Mouse (Mus musculus) midbrain, embryonic 10.5 days (tissue): ENCODE data around the gene Dis3. TPM values are rescaled to one million over a fixed set of nuclear protein-coding genes. Genes with fewer than 3 reads are reported as not detected.
A peak's percentile ranks its signal among the peaks of the same experiment; 100 is the strongest.
"Not testable (repeated sequence)": the region's sequence is repeated elsewhere in the genome, so short reads cannot be mapped to it uniquely, and the experiment has no call there.

Source experiments
- DNase-seq: peaks from one replicate; pipeline ENCODE4 v3.0.0-alpha.2; 2017; ENCODE audit warnings: low spot score
- H3K27ac ChIP-seq: fragments of 300-500 bp; sonication (generic); replicated peaks from 2 replicates; pipeline ENCODE4 v1.5.1; 2016; ENCODE audit warnings: mild to moderate bottlenecking
- H3K27me3 ChIP-seq: fragments of 300-500 bp; sonication (generic); 2 replicates; pipeline ENCODE4 v1.6.1; 2016; ENCODE audit warnings: low read depth, mild to moderate bottlenecking; ENCODE audit not compliant: poor library complexity, severe bottlenecking
- H3K36me3 ChIP-seq: fragments of 300-500 bp; sonication (generic); 2 replicates; pipeline ENCODE4 v1.6.1; 2016; ENCODE audit warnings: mild to moderate bottlenecking, moderate library complexity
- H3K4me1 ChIP-seq: fragments of 300-500 bp; sonication (generic); 2 replicates; pipeline ENCODE4 v1.6.1; 2016
- H3K4me3 ChIP-seq: fragments of 300-500 bp; sonication (generic); 2 replicates; pipeline ENCODE4 v1.5.1; 2016; ENCODE audit warnings: mild to moderate bottlenecking, moderate library complexity
- H3K9me3 ChIP-seq: fragments of 300-500 bp; sonication (generic); replicated peaks from 2 replicates; pipeline ENCODE4 v1.6.1; 2016; ENCODE audit warnings: mild to moderate bottlenecking
- WGBS: fragments of 180-500 bp; shearing (Covaris S2); methylation state at CpG from one replicate; pipeline ENCODE4 v1.1.7; 2016; 5-methylcytosine and 5-hydroxymethylcytosine counted together
- polyA plus RNA-seq: library from polyadenylated mRNA; unstranded; fragments of >200 nt; fragmentation: Nextera tagmentation; extraction: Ambion mirVana; gene quantifications from 2 replicates; pipeline ENCODE4 v1.2.1, GENCODE M21; 2016

Gene Dis3
- polyA plus RNA-seq, 1 experiment from 2014 or later = 37.8 TPM

- under 1% methylated on average over 71 of the region's 81 CpGs for WGBS
- DNase-seq = peak; percentile 97
- Histone ChIP-seq H3K36me3 (peaks cover 29% of the 10 kb centered on the region), H3K9me3 (no peaks in the 10 kb centered on the region), H3K4me3 (peak within 1 kb of the TSS; percentile 94), H3K27ac (peak within 1 kb of the TSS; percentile 97), H3K27me3 (no peaks in the 10 kb centered on the region), H3K4me1 (peaks cover 43% of the 10 kb centered on the region)
Observed at GRCm38 (mm10) chr14:99046031-99046781, 53.4 kb downstream of the Dis3 start, which contains the start of the genes Mzt1 and Bora. TSS of gene Mzt1 (minus strand) at chr14:99046134. TSS of gene Bora (plus strand) at chr14:99046222.

- Histone ChIP-seq H3K4me1 (peaks cover 46% of the 10 kb centered on the region), H3K4me3 (peak overlapping the region; percentile 94), H3K36me3 (peaks cover 22% of the 10 kb centered on the region), H3K27me3 (no peaks in the 10 kb centered on the region), H3K9me3 (no peaks in the 10 kb centered on the region), H3K27ac (peak overlapping the region; percentile 97)
- WGBS = under 1% methylated on average over 69 of the region's 70 CpGs
- no peak for DNase-seq
Observed at GRCm38 (mm10) chr14:99045378-99046030, 54.1 kb downstream of the Dis3 start.

GRCm38 (mm10) chr14:99044718-99045117, 54.9 kb downstream of the Dis3 start:
- 6% methylated on average over 5 of the region's 5 CpGs for WGBS
- peak overlapping the region; percentile 97 for H3K27ac ChIP-seq
- peak overlapping the region; percentile 94 for H3K4me3 ChIP-seq
- DNase-seq = no peak
- H3K9me3 ChIP-seq = no peaks in the 10 kb centered on the region
- no peaks in the 10 kb centered on the region for H3K27me3 ChIP-seq
- H3K36me3 ChIP-seq = peaks cover 15% of the 10 kb centered on the region; the same call in 1 of the 2 replicates
- peaks cover 46% of the 10 kb centered on the region for H3K4me1 ChIP-seq

- Histone ChIP-seq H3K4me3 (peak overlapping the region; percentile 94), H3K9me3 (no peaks in the 10 kb centered on the region), H3K4me1 (peaks cover 46% of the 10 kb centered on the region), H3K27me3 (no peaks in the 10 kb centered on the region), H3K27ac (peak overlapping the region; percentile 46; the same call in 1 of the 2 replicates), H3K36me3 (peaks cover 19% of the 10 kb centered on the region)
- DNase-seq = no peak
- 32% methylated on average over 10 of the region's 10 CpGs for WGBS
Observed at GRCm38 (mm10) chr14:99044096-99044495, 55.5 kb downstream of the Dis3 start.

GRCm38 (mm10) chr14:99043499-99043898, 56.1 kb downstream of the Dis3 start:
- WGBS = 62% methylated on average over 1 of the region's 1 CpGs
- Histone ChIP-seq H3K27me3 (no peaks in the 10 kb centered on the region), H3K27ac (0 out of 2 replicates have a peak overlapping the region, but pooled peaks have one; percentile 46), H3K9me3 (no peaks in the 10 kb centered on the region), H3K36me3 (peaks cover 19% of the 10 kb centered on the region), H3K4me1 (peaks cover 45% of the 10 kb centered on the region), H3K4me3 (peak overlapping the region; percentile 94)
- DNase-seq = no peak

- Histone ChIP-seq H3K27ac (no peak overlapping the region), H3K9me3 (no peaks in the 10 kb centered on the region), H3K27me3 (no peaks in the 10 kb centered on the region), H3K4me3 (no peak overlapping the region), H3K4me1 (peaks cover 28% of the 10 kb centered on the region), H3K36me3 (peaks cover 25% of the 10 kb centered on the region)
- no peak for DNase-seq
- WGBS = 84% methylated on average over 4 of the region's 4 CpGs
Observed at GRCm38 (mm10) chr14:99041416-99041815, 58.2 kb downstream of the Dis3 start.

GRCm38 (mm10) chr14:99039308-99039707, 60.3 kb downstream of the Dis3 start:
- H3K4me3 ChIP-seq, H3K27ac ChIP-seq, H3K9me3 ChIP-seq, H3K27me3 ChIP-seq, DNase-seq: not testable (repeated sequence)
- Histone ChIP-seq H3K36me3 (peaks cover 42% of the 10 kb centered on the region), H3K4me1 (peaks cover 22% of the 10 kb centered on the region)
- WGBS = 65% methylated on average over 5 of the region's 5 CpGs

GRCm38 (mm10) chr14:99037703-99038102, 61.9 kb downstream of the Dis3 start:
- DNase-seq = no peak
- Histone ChIP-seq H3K4me1 (peaks cover 11% of the 10 kb centered on the region), H3K36me3 (peaks cover 54% of the 10 kb centered on the region), H3K9me3 (no peaks in the 10 kb centered on the region), H3K27me3 (no peaks in the 10 kb centered on the region), H3K4me3 (no peak overlapping the region), H3K27ac (no peak overlapping the region)
- 93% methylated on average over 2 of the region's 2 CpGs for WGBS

- no peaks in the 10 kb centered on the region for H3K9me3 ChIP-seq
- 91% methylated on average over 4 of the region's 4 CpGs for WGBS
- H3K36me3 ChIP-seq = peaks cover 63% of the 10 kb centered on the region
- peaks cover under 1% of the 10 kb centered on the region; the same call in 1 of the 2 replicates for H3K4me1 ChIP-seq
- H3K27ac ChIP-seq = no peak overlapping the region
- no peak overlapping the region for H3K4me3 ChIP-seq
- no peaks in the 10 kb centered on the region for H3K27me3 ChIP-seq
- DNase-seq = no peak
Observed at GRCm38 (mm10) chr14:99036039-99036438, 63.5 kb downstream of the Dis3 start.

GRCm38 (mm10) chr14:99034851-99035250, 64.7 kb downstream of the Dis3 start:
- H3K4me3 ChIP-seq, H3K9me3 ChIP-seq, DNase-seq, H3K4me1 ChIP-seq, H3K27ac ChIP-seq, H3K27me3 ChIP-seq: not testable (repeated sequence)
- WGBS = 96% methylated on average over 8 of the region's 8 CpGs
- H3K36me3 ChIP-seq = peaks cover 63% of the 10 kb centered on the region

- Histone ChIP-seq H3K4me3 (no peak overlapping the region), H3K4me1 (peaks cover 3% of the 10 kb centered on the region; the same call in 1 of the 2 replicates), H3K36me3 (peaks cover 42% of the 10 kb centered on the region), H3K27me3 (no peaks in the 10 kb centered on the region), H3K27ac (no peak overlapping the region), H3K9me3 (no peaks in the 10 kb centered on the region)
- 87% methylated on average over 5 of the region's 5 CpGs for WGBS
- no peak for DNase-seq
Observed at GRCm38 (mm10) chr14:99032596-99032995, 67.0 kb downstream of the Dis3 start.

GRCm38 (mm10) chr14:99031337-99031873, 68.2 kb downstream of the Dis3 start:
- Histone ChIP-seq H3K27ac (no peak overlapping the region), H3K9me3 (no peaks in the 10 kb centered on the region), H3K4me3 (no peak overlapping the region), H3K4me1 (peaks cover 3% of the 10 kb centered on the region; the same call in 1 of the 2 replicates), H3K36me3 (peaks cover 38% of the 10 kb centered on the region), H3K27me3 (no peaks in the 10 kb centered on the region)
- WGBS = 94% methylated on average over 5 of the region's 5 CpGs
- no peak for DNase-seq
